Mouse (Mus musculus) neural tube, embryonic 12.5 days (tissue): Measurements from ENCODE around the gene Alyref. TPM values are rescaled to one million over a fixed set of nuclear protein-coding genes. Genes with fewer than 3 reads are reported as not detected.
"Not testable (repeated sequence)": the region's sequence is repeated elsewhere in the genome, so short reads cannot be mapped to it uniquely, and the experiment has no call there.

Experiments used
- ATAC-seq: fragments of 200-750 bp; cut with Nextera tagmentation; 2 replicates; pipeline ENCODE4 v1.8.0; 2017; ENCODE audit warnings: low read depth, mild to moderate bottlenecking, moderate TSS enrichment, moderate library complexity; ENCODE audit not compliant: low FRiP score
- H3K27ac ChIP-seq: fragments of 300-500 bp; sonication (generic); 2 replicates; pipeline ENCODE4 v1.5.1; 2016
- H3K27me3 ChIP-seq: fragments of 300-500 bp; sonication (generic); replicated peaks from 2 replicates; pipeline ENCODE4 v1.6.1; 2016; ENCODE audit warnings: mild to moderate bottlenecking
- H3K36me3 ChIP-seq: fragments of 300-500 bp; sonication (generic); 2 replicates; pipeline ENCODE4 v1.6.1; 2016; ENCODE audit warnings: mild to moderate bottlenecking
- H3K4me1 ChIP-seq: fragments of 300-500 bp; sonication (generic); 2 replicates; pipeline ENCODE4 v1.6.1; 2016
- H3K4me2 ChIP-seq: fragments of 300-500 bp; sonication (generic); replicated peaks from 2 replicates; pipeline ENCODE4 v1.6.1; 2016; ENCODE audit warnings: mild to moderate bottlenecking
- H3K4me3 ChIP-seq: fragments of 300-500 bp; sonication (generic); 2 replicates; pipeline ENCODE4 v1.5.1; 2016
- H3K9ac ChIP-seq: fragments of 300-500 bp; sonication (generic); 2 replicates; pipeline ENCODE4 v1.6.1; 2016; ENCODE audit warnings: mild to moderate bottlenecking
- H3K9me3 ChIP-seq: fragments of 300-500 bp; sonication (generic); 2 replicates; pipeline ENCODE4 v1.6.1; 2016; ENCODE audit warnings: mild to moderate bottlenecking
- WGBS: fragments of 180-500 bp; shearing (Covaris S2); methylation state at CpG from one replicate; pipeline ENCODE4 v1.1.7; 2016; 5-methylcytosine and 5-hydroxymethylcytosine counted together
- polyA plus RNA-seq: library from polyadenylated mRNA; unstranded; fragments of >200 nt; fragmentation: Nextera tagmentation; extraction: Ambion mirVana; gene quantifications from 2 replicates; pipeline ENCODE4 v1.2.1, GENCODE M21; 2016

Gene Alyref
- polyA plus RNA-seq, 1 experiment from 2014 or later, result 509 TPM

DNA sequence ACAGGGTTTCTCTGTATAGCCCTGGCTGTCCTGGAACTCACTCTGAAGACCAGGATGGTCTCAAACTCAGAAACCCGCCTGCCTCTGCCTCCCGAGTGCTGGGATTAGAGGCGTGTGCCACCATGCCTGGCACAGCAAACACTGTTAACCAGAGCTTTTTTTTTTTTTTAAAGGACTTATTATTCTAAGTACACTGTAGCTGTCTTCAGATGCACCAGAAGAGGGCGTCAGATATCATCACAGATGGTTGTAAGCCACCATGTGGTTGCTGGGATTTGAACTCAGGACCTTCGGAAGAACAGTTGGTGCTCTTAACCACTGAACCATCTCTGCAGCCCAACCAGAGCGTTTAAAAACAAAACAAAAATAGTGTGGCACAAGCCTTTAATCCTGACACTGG is 39.3 kb downstream of the Alyref start:
- not testable (repeated sequence) for H3K4me3 ChIP-seq, H3K27me3 ChIP-seq, H3K9ac ChIP-seq, H3K27ac ChIP-seq, H3K4me2 ChIP-seq, ATAC-seq, H3K4me1 ChIP-seq
- peaks cover 51% of the 10 kb centered on the region for H3K36me3 ChIP-seq
- 87% methylated on average over 6 of the region's 6 CpGs for WGBS
- H3K9me3 ChIP-seq, result 0 out of 2 replicates have a peak, but pooled peaks cover 11% of the 10 kb centered on the region

GRCm38 (mm10) chr11:120555260-120555659 is 42.9 kb downstream of the Alyref start:
- 87% methylated on average over 2 of the region's 2 CpGs for WGBS
- Histone ChIP-seq H3K27ac (no peak overlapping the region), H3K4me3 (no peak overlapping the region), H3K4me2 (no peak overlapping the region), H3K4me1 (peaks cover under 1% of the 10 kb centered on the region), H3K27me3 (no peaks in the 10 kb centered on the region), H3K9me3 (0 out of 2 replicates have a peak, but pooled peaks cover 11% of the 10 kb centered on the region), H3K36me3 (peaks cover 15% of the 10 kb centered on the region), H3K9ac (no peak overlapping the region)
- no peak for ATAC-seq

- Histone ChIP-seq H3K4me3 (no peak overlapping the region), H3K36me3 (peaks cover 11% of the 10 kb centered on the region), H3K27ac (no peak overlapping the region), H3K9ac (no peak overlapping the region), H3K4me1 (peaks cover 5% of the 10 kb centered on the region), H3K9me3 (0 out of 2 replicates have a peak, but pooled peaks cover 11% of the 10 kb centered on the region), H3K27me3 (no peaks in the 10 kb centered on the region), H3K4me2 (no peak overlapping the region)
- no peak for ATAC-seq
- WGBS, result 86% methylated on average over 7 of the region's 7 CpGs
Measured at GRCm38 (mm10) chr11:120554834-120555233, 43.3 kb downstream of the Alyref start.

DNA sequence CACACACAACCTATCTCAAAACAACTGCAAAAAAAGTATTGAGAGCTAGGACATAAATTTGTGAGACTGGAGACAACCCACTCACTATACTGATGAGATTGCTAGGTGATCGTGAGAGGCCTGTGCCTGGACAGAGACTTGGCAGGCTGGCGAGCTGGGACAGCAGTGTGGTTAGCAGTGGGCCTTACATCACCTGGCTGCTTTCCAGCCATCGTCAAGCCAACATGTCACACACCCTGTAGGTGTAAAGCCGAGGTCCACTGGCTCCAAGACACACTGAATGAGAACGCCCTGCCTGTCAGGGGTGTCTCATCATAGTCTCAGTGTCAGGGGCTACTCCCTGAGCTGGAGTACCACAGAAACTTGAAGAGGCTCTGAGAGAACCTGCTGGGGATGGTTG is 45.4 kb downstream of the Alyref start:
- no peak for ATAC-seq
- H3K4me1 ChIP-seq, result peaks cover 18% of the 10 kb centered on the region
- H3K4me3 ChIP-seq, result no peak overlapping the region
- H3K27ac ChIP-seq, result no peak overlapping the region
- H3K9ac ChIP-seq, result no peak overlapping the region
- H3K4me2 ChIP-seq, result no peak overlapping the region
- no peaks in the 10 kb centered on the region for H3K27me3 ChIP-seq
- H3K36me3 ChIP-seq, result no peaks in the 10 kb centered on the region
- WGBS, result 84% methylated on average over 5 of the region's 5 CpGs
- 0 out of 2 replicates have a peak, but pooled peaks cover 9% of the 10 kb centered on the region for H3K9me3 ChIP-seq

DNA sequence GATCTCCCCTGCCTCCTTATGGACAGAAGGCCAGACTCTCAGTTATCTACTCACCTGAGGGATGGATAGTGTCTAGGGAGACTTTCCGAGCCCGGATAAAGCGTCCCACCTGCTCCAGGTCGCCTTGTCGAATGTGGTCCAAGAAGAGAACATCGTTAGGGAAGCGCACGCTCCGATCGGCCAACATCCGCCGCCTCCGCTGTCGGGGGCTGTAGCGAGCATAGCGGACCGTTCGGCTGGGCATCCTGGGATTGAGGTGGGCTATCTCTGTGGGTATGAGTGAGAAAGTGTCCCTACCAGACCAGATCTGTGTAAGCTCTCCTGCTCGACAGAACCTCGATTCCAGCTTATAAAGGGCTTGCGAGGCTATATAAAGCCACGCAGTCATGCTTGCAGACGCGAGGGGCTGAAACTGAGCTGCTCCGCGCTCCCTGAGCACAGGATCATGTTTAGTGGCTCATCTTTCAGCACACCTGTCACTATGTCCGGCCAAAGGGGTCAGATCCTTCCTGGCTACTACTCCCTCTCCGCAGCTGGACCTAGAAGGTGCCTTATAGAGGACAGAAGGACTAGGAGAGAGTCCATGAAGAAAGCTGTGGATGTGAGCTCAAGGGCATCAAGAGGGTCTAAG is 47.2 kb downstream of the Alyref start, which contains the start of gene Ppp1r27:
TSS of gene Ppp1r27 (minus strand) at position 323 of the 631 bp plus-strand sequence.
- peaks cover 25% of the 10 kb centered on the region for H3K4me1 ChIP-seq

DNA sequence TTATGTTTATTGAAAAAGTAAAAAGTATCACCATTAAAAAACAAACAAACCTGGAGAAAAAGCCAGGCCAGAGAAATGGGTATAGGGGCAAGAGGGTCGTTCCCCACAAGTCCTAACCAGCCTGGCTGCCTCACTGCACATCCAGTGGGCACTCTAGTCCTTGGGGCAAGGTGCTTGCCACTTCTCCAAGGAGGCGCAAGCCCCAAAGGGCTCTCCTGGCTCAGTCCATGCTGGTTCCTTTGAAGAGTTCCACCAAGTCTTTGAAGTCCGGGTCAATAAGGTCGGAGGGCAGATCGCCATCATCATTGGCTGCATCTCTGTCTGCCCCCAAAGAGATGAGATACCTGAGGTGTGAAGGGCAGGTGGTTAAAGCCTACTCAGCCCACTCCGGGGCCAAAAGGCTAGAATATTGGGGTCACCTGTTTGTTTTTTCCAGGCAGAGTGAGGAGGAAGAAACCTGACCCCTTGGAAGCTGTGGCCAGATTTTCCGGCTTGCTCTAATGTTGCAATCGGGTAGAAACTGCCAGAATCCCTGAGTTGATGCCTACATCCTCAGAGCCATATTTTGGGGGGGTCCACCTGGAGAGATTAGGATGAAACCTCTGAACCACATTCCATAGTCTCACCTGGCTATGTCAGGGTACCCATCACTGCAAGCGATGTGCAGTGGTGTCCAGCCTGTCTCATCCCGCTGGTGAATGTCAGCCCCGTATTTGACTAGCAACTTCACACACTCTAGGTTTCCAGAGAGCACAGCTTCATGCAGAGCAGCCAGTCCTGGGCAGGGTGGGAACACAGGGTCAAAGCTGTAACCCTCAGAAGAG is 48.0 kb downstream of the Alyref start:
- Histone ChIP-seq H3K4me2 (peak overlapping the region; percentile 96), H3K27ac (peak overlapping the region; percentile 37; the same call in 1 of the 2 replicates), H3K36me3 (0 out of 2 replicates have a peak, but pooled peaks cover 3% of the 10 kb centered on the region), H3K9me3 (no peaks in the 10 kb centered on the region), H3K27me3 (no peaks in the 10 kb centered on the region), H3K4me3 (peak overlapping the region; percentile 88), H3K4me1 (peaks cover 26% of the 10 kb centered on the region), H3K9ac (peak overlapping the region; percentile 98)
- WGBS, result 73% methylated on average over 11 of the region's 11 CpGs
- peak; percentile 66; the same call in 1 of the 2 replicates for ATAC-seq

More for the DNA sequence above, 47.2 kb downstream of the Alyref start, which contains the start of gene Ppp1r27:
- 0 out of 2 replicates have a peak within 1 kb of the TSS, but pooled peaks have one; percentile 37 for H3K27ac ChIP-seq
- peak within 1 kb of the TSS; percentile 88 for H3K4me3 ChIP-seq
- H3K4me2 ChIP-seq, result peak within 1 kb of the TSS; percentile 96
- peak within 1 kb of the TSS; percentile 98 for H3K9ac ChIP-seq
- WGBS, result 94% methylated on average over 28 of the region's 28 CpGs
- H3K36me3 ChIP-seq, result 0 out of 2 replicates have a peak, but pooled peaks cover 3% of the 10 kb centered on the region
- no peaks in the 10 kb centered on the region for H3K27me3 ChIP-seq
- H3K9me3 ChIP-seq, result no peaks in the 10 kb centered on the region
- no peak for ATAC-seq

DNA sequence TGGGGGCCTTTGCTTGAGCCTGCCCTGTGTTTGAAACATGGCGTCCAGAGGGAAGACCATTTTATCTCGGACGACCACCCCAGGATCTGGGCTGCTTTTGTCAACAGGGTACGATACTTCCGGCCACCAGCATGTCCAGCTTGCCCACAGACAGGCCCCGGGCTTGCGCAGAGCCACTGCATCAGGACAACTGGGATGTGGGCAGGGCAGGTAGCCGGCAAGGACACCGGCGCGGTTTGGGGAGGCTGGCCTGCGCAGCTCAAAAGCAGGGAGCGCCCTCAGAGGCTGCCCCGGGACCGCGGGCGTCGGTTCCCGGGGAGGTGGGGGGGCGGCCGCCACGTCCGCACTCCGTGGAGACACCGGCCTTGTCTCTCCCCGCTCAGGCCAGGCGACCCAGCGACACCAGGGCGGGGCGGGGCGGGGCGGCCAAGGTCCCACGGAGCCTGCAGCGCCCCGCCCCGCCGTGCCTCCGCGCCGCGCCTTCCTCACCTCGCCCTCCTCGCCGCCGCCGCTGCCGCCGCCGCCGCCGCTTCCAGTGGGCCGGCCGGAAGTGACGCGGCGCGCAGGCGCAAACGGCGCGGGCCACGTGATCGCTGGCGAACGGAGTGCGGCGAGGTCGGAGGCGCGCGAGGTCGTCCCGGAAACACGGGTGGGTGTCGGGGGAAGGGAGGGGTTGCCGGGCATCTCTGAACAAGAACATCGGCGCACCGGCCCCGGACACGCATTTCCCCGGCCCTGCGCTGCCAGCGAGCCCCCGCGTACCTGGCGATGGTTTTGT is 48.8 kb downstream of the Alyref start, which contains the start of gene Mcrip1:
TSS of gene Mcrip1 (minus strand) at position 560 of the 778 bp plus-strand sequence.
- no peaks in the 10 kb centered on the region for H3K27me3 ChIP-seq
- no peaks in the 10 kb centered on the region for H3K9me3 ChIP-seq
- H3K36me3 ChIP-seq, result peaks cover 9% of the 10 kb centered on the region
- H3K4me1 ChIP-seq, result peaks cover 26% of the 10 kb centered on the region
- peak; percentile 92 for ATAC-seq
- WGBS, result under 1% methylated on average over 86 of the region's 87 CpGs
- peak within 1 kb of the TSS; percentile 96 for H3K4me2 ChIP-seq
- peak within 1 kb of the TSS; percentile 80 for H3K27ac ChIP-seq
- H3K9ac ChIP-seq, result peak within 1 kb of the TSS; percentile 98
- peak within 1 kb of the TSS; percentile 88 for H3K4me3 ChIP-seq

- no peaks in the 10 kb centered on the region for H3K9me3 ChIP-seq
- ATAC-seq, result no peak
- no peaks in the 10 kb centered on the region for H3K27me3 ChIP-seq
- H3K27ac ChIP-seq, result peak overlapping the region; percentile 80; the same call in 1 of the 2 replicates
- H3K4me2 ChIP-seq, result peak overlapping the region; percentile 96
- H3K4me3 ChIP-seq, result peak overlapping the region; percentile 88
- H3K36me3 ChIP-seq, result peaks cover 15% of the 10 kb centered on the region
- peak overlapping the region; percentile 98 for H3K9ac ChIP-seq
- WGBS, result 35% methylated on average over 7 of the region's 7 CpGs
- H3K4me1 ChIP-seq, result peaks cover 26% of the 10 kb centered on the region
Measured at GRCm38 (mm10) chr11:120548786-120549167, 49.4 kb downstream of the Alyref start.

- Histone ChIP-seq H3K4me2 (peak overlapping the region; percentile 96), H3K27me3 (no peaks in the 10 kb centered on the region), H3K4me1 (peaks cover 26% of the 10 kb centered on the region), H3K27ac (no peak overlapping the region), H3K4me3 (peak overlapping the region; percentile 88; the same call in 1 of the 2 replicates), H3K9ac (peak overlapping the region; percentile 98), H3K36me3 (peaks cover 21% of the 10 kb centered on the region), H3K9me3 (no peaks in the 10 kb centered on the region)
- no peak for ATAC-seq
- WGBS, result 89% methylated on average over 3 of the region's 3 CpGs
Measured at GRCm38 (mm10) chr11:120548214-120548613, 50.0 kb downstream of the Alyref start.

GRCm38 (mm10) chr11:120547469-120547868 is 50.7 kb downstream of the Alyref start:
- no peak overlapping the region for H3K9ac ChIP-seq

GRCm38 (mm10) chr11:120545964-120546363 is 52.2 kb downstream of the Alyref start:
- Histone ChIP-seq H3K36me3 (peaks cover 36% of the 10 kb centered on the region), H3K9me3 (no peaks in the 10 kb centered on the region), H3K27me3 (no peaks in the 10 kb centered on the region), H3K4me2 (no peak overlapping the region), H3K4me3 (no peak overlapping the region), H3K9ac (no peak overlapping the region), H3K27ac (no peak overlapping the region), H3K4me1 (peaks cover 26% of the 10 kb centered on the region)
- 96% methylated on average over 3 of the region's 3 CpGs for WGBS
- ATAC-seq, result no peak

More at GRCm38 (mm10) chr11:120547469-120547868, 50.7 kb downstream of the Alyref start:
- H3K4me1 ChIP-seq, result peaks cover 26% of the 10 kb centered on the region
- H3K4me2 ChIP-seq, result peak overlapping the region; percentile 96; the same call in 1 of the 2 replicates
- no peaks in the 10 kb centered on the region for H3K9me3 ChIP-seq
- no peaks in the 10 kb centered on the region for H3K27me3 ChIP-seq
- peaks cover 28% of the 10 kb centered on the region for H3K36me3 ChIP-seq
- H3K27ac ChIP-seq, result no peak overlapping the region
- no peak for ATAC-seq
- WGBS, result 77% methylated on average over 2 of the region's 2 CpGs
- H3K4me3 ChIP-seq, result no peak overlapping the region
